Mouse (Mus musculus) heart, postnatal 0 days (tissue): ENCODE measurements at regions not wholly inside any gene's neighbourhood (a gene's known extent, or its start where the extent isn't known, plus 50 kb on each side); places are given as distances from the start of the nearest gene placed in this dataset.

ENCODE experiments used
- ATAC-seq: fragments of 200-750 bp; cut with Nextera tagmentation; 2 replicates; pipeline ENCODE4 v1.8.0; 2017; ENCODE audit warnings: low read depth, moderate number of reproducible peaks, moderate library complexity; ENCODE audit not compliant: insufficient read depth
- DNase-seq: peaks from one replicate; pipeline ENCODE4 v3.0.0-alpha.2; 2016; ENCODE audit warnings: low spot score
- H3K27ac ChIP-seq: fragments of 300-500 bp; sonication (generic); 2 replicates; pipeline ENCODE4 v1.5.1; 2014; ENCODE audit warnings: low read depth, mild to moderate bottlenecking
- H3K27me3 ChIP-seq: fragments of 300-500 bp; sonication (generic); 2 replicates; pipeline ENCODE4 v1.6.1; 2014; ENCODE audit warnings: low read length, mixed read lengths; ENCODE audit not compliant: control insufficient read depth, insufficient read depth
- H3K36me3 ChIP-seq: fragments of 300-500 bp; sonication (generic); replicated peaks from 2 replicates; pipeline ENCODE4 v1.6.1; 2014; ENCODE audit warnings: low read length, mixed read lengths; ENCODE audit not compliant: control insufficient read depth, insufficient read depth
- H3K4me1 ChIP-seq: fragments of 300-500 bp; sonication (generic); 2 replicates; pipeline ENCODE4 v1.6.1; 2014; ENCODE audit warnings: antibody characterized with exemption; ENCODE audit not compliant: control insufficient read depth, insufficient read depth
- H3K4me2 ChIP-seq: fragments of 300-500 bp; sonication (generic); 2 replicates; pipeline ENCODE4 v1.6.1; 2014; ENCODE audit warnings: low read depth, mild to moderate bottlenecking, low read length, moderate library complexity
- H3K4me3 ChIP-seq: fragments of 300-500 bp; sonication (generic); 2 replicates; pipeline ENCODE4 v1.5.1; 2014; ENCODE audit warnings: low read depth, low read length
- H3K9ac ChIP-seq: fragments of 300-500 bp; sonication (generic); replicated peaks from 2 replicates; pipeline ENCODE4 v1.6.1; 2014; ENCODE audit warnings: low read depth, low read length, mixed read lengths
- H3K9me3 ChIP-seq: fragments of 300-500 bp; sonication (generic); replicated peaks from 2 replicates; pipeline ENCODE4 v1.6.1; 2016; ENCODE audit warnings: low read length; ENCODE audit not compliant: control insufficient read depth
- CTCF ChIP-seq: IDR thresholded peaks from 2 replicates; pipeline ENCODE4 v1.5.1; 2016; ENCODE audit warnings: antibody characterized with exemption, control low read depth, low read depth
- EP300 ChIP-seq: IDR thresholded peaks from 2 replicates; pipeline ENCODE4 v1.6.1; 2016; ENCODE audit warnings: antibody characterized with exemption, low read depth
- WGBS: fragments of 180-500 bp; shearing (Covaris S2); extraction: QIAGEN DNeasy Blood & Tissue Kit; methylation state at CpG from one replicate; pipeline ENCODE4 v1.1.7; 2014; 5-methylcytosine and 5-hydroxymethylcytosine counted together

DNA sequence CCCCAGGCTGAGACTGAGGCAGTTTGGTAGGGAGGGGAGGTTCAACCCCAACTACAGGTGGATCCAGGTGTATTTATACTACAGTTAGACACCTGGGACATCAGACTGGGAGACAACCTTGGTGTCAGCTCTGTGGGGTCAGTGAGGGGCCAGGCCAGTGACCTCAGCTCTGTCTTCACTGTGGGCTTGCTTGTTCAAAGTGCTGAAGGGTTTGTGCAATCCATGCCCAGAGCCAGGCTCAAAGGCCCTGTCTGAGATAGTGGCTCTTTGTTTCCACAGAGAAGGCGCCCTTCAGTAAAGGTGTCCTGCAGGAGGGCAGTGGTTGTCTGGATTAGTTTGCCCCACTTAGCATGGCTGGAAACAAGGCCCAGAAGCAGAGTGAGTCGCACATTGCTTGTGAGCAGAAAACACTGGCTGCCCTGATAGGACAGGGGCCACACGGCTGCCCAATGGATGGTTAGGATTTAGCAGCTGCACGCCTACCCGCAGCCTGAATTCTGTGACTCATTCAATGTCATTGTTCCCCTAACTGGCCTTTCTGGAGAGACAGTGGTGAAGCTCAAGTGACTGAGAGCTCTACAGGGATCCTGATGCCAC is 154.7 kb downstream of the Cdh26 start:
- H3K36me3 ChIP-seq = no peaks in the 10 kb centered on the region
- ATAC-seq = no peak
- H3K9me3 ChIP-seq = no peaks in the 10 kb centered on the region
- TF ChIP-seq EP300 = no peak
- no peak for TF ChIP-seq CTCF
- 66% methylated on average over 5 of the region's 5 CpGs for WGBS
- H3K4me3 ChIP-seq = no peak overlapping the region
- no peak overlapping the region for H3K27ac ChIP-seq
- H3K9ac ChIP-seq = no peak overlapping the region
- DNase-seq = no peak
- H3K27me3 ChIP-seq = no peaks in the 10 kb centered on the region
- H3K4me2 ChIP-seq = no peak overlapping the region
- H3K4me1 ChIP-seq = no peaks in the 10 kb centered on the region

- H3K4me1 ChIP-seq = no peaks in the 10 kb centered on the region
- no peak overlapping the region for H3K27ac ChIP-seq
- H3K4me2 ChIP-seq = no peak overlapping the region
- DNase-seq (no peak), ATAC-seq (no peak)
- H3K36me3 ChIP-seq = no peaks in the 10 kb centered on the region
- H3K27me3 ChIP-seq = no peaks in the 10 kb centered on the region
- no peak for TF ChIP-seq EP300
- TF ChIP-seq CTCF = no peak
- H3K4me3 ChIP-seq = no peak overlapping the region
- H3K9me3 ChIP-seq = no peaks in the 10 kb centered on the region
- H3K9ac ChIP-seq = no peak overlapping the region
- 70% methylated on average over 7 of the region's 7 CpGs for WGBS
These were observed 156.9 kb downstream of the Cdh26 start for GRCm38 (mm10) chr2:178587134-178587636.

- no peak for ATAC-seq
- Histone ChIP-seq H3K4me2 (no peak overlapping the region), H3K4me3 (no peak overlapping the region), H3K36me3 (no peaks in the 10 kb centered on the region), H3K4me1 (no peaks in the 10 kb centered on the region), H3K9me3 (no peaks in the 10 kb centered on the region), H3K9ac (no peak overlapping the region), H3K27me3 (no peaks in the 10 kb centered on the region), H3K27ac (no peak overlapping the region)
- TF ChIP-seq CTCF = no peak
- no peak for TF ChIP-seq EP300
- no peak for DNase-seq
- 30% methylated on average over 9 of the region's 9 CpGs for WGBS
These were observed 163.4 kb downstream of the Cdh26 start for GRCm38 (mm10) chr2:178593743-178594142.

DNA sequence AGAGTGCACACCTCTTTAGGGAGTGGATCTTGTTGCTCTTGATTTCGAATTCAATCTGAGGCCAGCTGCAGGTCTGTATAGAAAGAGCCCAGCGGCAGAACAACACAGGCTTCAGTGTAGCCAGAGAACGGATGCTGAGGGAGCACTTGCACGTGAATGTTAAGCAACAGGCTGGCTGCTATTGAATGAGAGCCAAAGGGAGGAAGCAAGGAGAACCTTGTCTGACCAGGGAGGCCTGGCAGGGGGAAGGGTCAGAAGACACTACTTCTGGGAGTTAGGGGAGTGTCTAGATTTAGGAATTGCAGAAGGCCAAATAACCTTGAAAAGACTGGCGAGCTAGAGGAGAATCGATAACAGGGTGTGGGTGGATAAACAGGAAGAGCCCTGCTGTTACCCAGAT is 163.8 kb downstream of the Cdh26 start:
- WGBS = 26% methylated on average over 6 of the region's 6 CpGs
- Histone ChIP-seq H3K36me3 (no peaks in the 10 kb centered on the region), H3K4me1 (no peaks in the 10 kb centered on the region), H3K27ac (no peak overlapping the region), H3K9me3 (no peaks in the 10 kb centered on the region), H3K4me3 (no peak overlapping the region), H3K9ac (no peak overlapping the region), H3K4me2 (no peak overlapping the region), H3K27me3 (no peaks in the 10 kb centered on the region)
- no peak for DNase-seq
- TF ChIP-seq CTCF = no peak
- no peak for TF ChIP-seq EP300
- ATAC-seq = no peak

GRCm38 (mm10) chr2:178596312-178597083 is 166.2 kb downstream of the Cdh26 start:
- Histone ChIP-seq H3K36me3 (no peaks in the 10 kb centered on the region), H3K4me3 (no peak overlapping the region), H3K27ac (no peak overlapping the region), H3K9ac (no peak overlapping the region), H3K4me1 (no peaks in the 10 kb centered on the region), H3K27me3 (no peaks in the 10 kb centered on the region), H3K4me2 (no peak overlapping the region), H3K9me3 (0 out of 2 replicates have a peak, but pooled peaks cover 2% of the 10 kb centered on the region)
- WGBS = 65% methylated on average over 16 of the region's 16 CpGs
- ATAC-seq (no peak), DNase-seq (no peak)
- TF ChIP-seq EP300 (no peak), CTCF (no peak)

- Histone ChIP-seq H3K9ac (no peak overlapping the region), H3K36me3 (no peaks in the 10 kb centered on the region), H3K27me3 (no peaks in the 10 kb centered on the region), H3K4me2 (no peak overlapping the region), H3K27ac (no peak overlapping the region), H3K9me3 (0 out of 2 replicates have a peak, but pooled peaks cover 2% of the 10 kb centered on the region), H3K4me1 (no peaks in the 10 kb centered on the region), H3K4me3 (no peak overlapping the region)
- no peak for ATAC-seq
- no peak for TF ChIP-seq CTCF
- TF ChIP-seq EP300 = no peak
- DNase-seq = no peak
- 65% methylated on average over 7 of the region's 7 CpGs for WGBS
These were observed 166.7 kb downstream of the Cdh26 start for GRCm38 (mm10) chr2:178597084-178597470.
